Comparison of ENCODE assay signal across 8 mouse cellular contexts in the genomic region with DNA sequence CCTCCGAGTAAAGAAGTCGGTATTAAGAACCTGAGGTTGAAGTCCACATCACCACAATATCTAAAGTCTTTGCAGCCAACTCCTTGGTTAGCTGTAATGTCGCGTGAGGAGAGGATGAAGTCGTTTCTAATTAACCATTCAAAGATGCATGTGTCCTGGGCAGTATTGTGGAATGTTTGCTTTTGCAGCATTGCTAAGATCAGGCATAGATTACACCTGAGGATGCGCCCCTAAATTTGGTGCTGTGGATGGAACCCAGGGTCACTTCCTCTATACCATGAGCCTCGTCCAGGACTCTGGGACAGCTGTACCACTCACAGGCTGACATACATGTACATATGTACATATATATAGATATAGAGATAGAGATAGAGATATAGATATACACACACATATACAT. TPM values are rescaled to one million over a fixed set of nuclear protein-coding genes. Genes with fewer than 3 reads are reported as not detected.
DNase-seq lines count a peak whose midpoint lies in the region; ATAC-seq and TF ChIP-seq lines count a peak whose summit lies in the region.

No protein-coding gene starts in this region.

- in situ Hi-C loops in CH12.LX (cut with MboI; ENCODE audit: low pct_ligation_motif_present, low pct_unique_long_range_greater_than_20kb, low sequenced_read_pairs): no loop called here

- intact Hi-C loops in heart, adult 2 months (cut with DNase I): loop anchor here (10.0 kb wide), 1 partner anchor 342 kb away; a partner anchor contains a TSS
- intact Hi-C loops in heart, postnatal 10 days (cut with DNase I): loop anchor here (2.0 kb wide), 1 partner anchor 40 kb away; a partner anchor contains a TSS

- peaks cover 2% of the 10 kb centered on the region for H3K4me1 ChIP-seq in heart, adult 2 months (ENCODE audit: control insufficient read depth, insufficient read depth, low read length)
- peaks cover 0 to 17% of the 10 kb centered on the region in 2 experiments; a peak in 3 of 4 replicates for H3K4me1 ChIP-seq in CH12.LX (ENCODE audit: control insufficient read depth in 1 of 2, insufficient read depth in 2 of 2)
- H3K4me1 ChIP-seq in forebrain, embryonic 16.5 days (replicated peaks; ENCODE audit: control insufficient read depth, insufficient read depth, low read length): peaks cover 22% of the 10 kb centered on the region
- peaks cover 28% of the 10 kb centered on the region for H3K4me1 ChIP-seq in liver, embryonic 15.5 days (replicated peaks)

- H3K9ac ChIP-seq in heart, adult 2 months (ENCODE audit: low read depth, low read length): no peak overlapping the region
- peak overlapping the region; percentile 91 for H3K9ac ChIP-seq in CH12.LX (ENCODE audit: insufficient read depth, low read depth)
- H3K9ac ChIP-seq in forebrain, embryonic 16.5 days (replicated peaks; ENCODE audit: low read depth, low read length): peak overlapping the region; percentile 98
- peak overlapping the region; percentile 92 for H3K9ac ChIP-seq in liver, embryonic 15.5 days

- H3K79me2 ChIP-seq in heart, adult 2 months (replicated peaks; ENCODE audit: control insufficient read depth, insufficient read depth, low read length): peaks cover 3% of the 10 kb centered on the region
- peaks cover 20% of the 10 kb centered on the region for H3K79me2 ChIP-seq in CH12.LX (replicated peaks; ENCODE audit: control insufficient read depth, extremely low read depth, insufficient read depth, poor library complexity, severe bottlenecking)

- no peak for TF ChIP-seq POLR2A in heart, adult 2 months (IDR thresholded peaks at IDR 0.05; ENCODE audit: insufficient read depth, low read depth, low read length)
- no peak for TF ChIP-seq POLR2A in CH12.LX (IDR thresholded peaks at IDR 0.05; ENCODE audit: low read depth, low read length)

- TF ChIP-seq RAD21 in CH12.LX (IDR thresholded peaks at IDR 0.05; ENCODE audit: low read depth, low read length): no peak

- 27% methylated on average over 7 of the region's 7 CpGs for WGBS in heart, adult 2 months
- 29% methylated on average over 7 of the region's 7 CpGs for WGBS in forebrain, embryonic 16.5 days
- 30% methylated on average over 7 of the region's 7 CpGs for WGBS in liver, embryonic 15.5 days (ENCODE audit: insufficient replicate concordance)

- peaks cover 13% of the 10 kb centered on the region for H3K9me3 ChIP-seq in CH12.LX (replicated peaks; ENCODE audit: low read length)
- peaks cover 2% of the 10 kb centered on the region; the same call in 1 of the 2 replicates for H3K9me3 ChIP-seq in forebrain, embryonic 16.5 days (ENCODE audit: control insufficient read depth, low read length)
- no peaks in the 10 kb centered on the region for H3K9me3 ChIP-seq in liver, embryonic 15.5 days (replicated peaks)

- TF ChIP-seq CTCF in heart, adult 2 months (IDR thresholded peaks at IDR 0.05): no peak
- TF ChIP-seq CTCF in CH12.LX (conservative IDR thresholded peaks at IDR 0.05 in 1 of 2, IDR thresholded peaks at IDR 0.05 in 1 of 2; ENCODE audit: low read depth in 2 of 2, low read length in 2 of 2): no peak

- peak overlapping the region; percentile 52 for H3K4me2 ChIP-seq in CH12.LX (ENCODE audit: insufficient read depth, low read depth, poor library complexity, severe bottlenecking)
- peak overlapping the region; percentile 94 for H3K4me2 ChIP-seq in forebrain, embryonic 16.5 days (ENCODE audit: low read length)
- H3K4me2 ChIP-seq in liver, embryonic 15.5 days: peak overlapping the region; percentile 98

- dilution Hi-C loops in CH12.LX (cut with MboI; ENCODE audit: extremely low pct_ligation_motif_present, extremely low pct_unique_long_range_greater_than_20kb, low sequenced_read_pairs): no loop called here

- TF ChIP-seq EP300 in heart, adult 2 months (IDR thresholded peaks at IDR 0.05; ENCODE audit: insufficient read depth, low read depth, low read length): no peak
- TF ChIP-seq EP300 in CH12.LX (IDR thresholded peaks at IDR 0.05; ENCODE audit: low read length): no peak

- no peaks in the 10 kb centered on the region for H3K27me3 ChIP-seq in heart, adult 2 months (ENCODE audit: control insufficient read depth, insufficient read depth, low read length)
- peaks cover 8% of the 10 kb centered on the region for H3K27me3 ChIP-seq in CH12.LX (replicated peaks)
- H3K27me3 ChIP-seq in forebrain, embryonic 16.5 days (replicated peaks; ENCODE audit: control insufficient read depth, insufficient read depth, low read length): no peaks in the 10 kb centered on the region
- 0 out of 2 replicates have a peak, but pooled peaks cover 4% of the 10 kb centered on the region for H3K27me3 ChIP-seq in liver, embryonic 15.5 days

- H3K36me3 ChIP-seq in heart, adult 2 months (ENCODE audit: control insufficient read depth, insufficient read depth, low read length): peaks cover 2% of the 10 kb centered on the region; the same call in 1 of the 2 replicates
- H3K36me3 ChIP-seq in CH12.LX (replicated peaks in 1 of 2; ENCODE audit: control insufficient read depth in 1 of 2, insufficient read depth in 1 of 2, low read length in 1 of 2): peaks cover 28 to 42% of the 10 kb centered on the region in 2 experiments
- H3K36me3 ChIP-seq in forebrain, embryonic 16.5 days (ENCODE audit: control insufficient read depth, insufficient read depth): peaks cover 27% of the 10 kb centered on the region
- H3K36me3 ChIP-seq in liver, embryonic 15.5 days (replicated peaks): peaks cover 36% of the 10 kb centered on the region

- no peak for DNase-seq in heart, adult 2 months
- DNase-seq in heart, postnatal 10 days: no peak
- no peak for DNase-seq in CH12.LX (ENCODE audit: extremely low read depth)
- DNase-seq in left cerebral cortex, adult 8-10 months (ENCODE audit: low spot score in 2 of 2): no peak
- no peak for DNase-seq in frontal cortex, adult 2 months (ENCODE audit: extremely low spot score in 1 of 2, low spot score in 1 of 2)
- no peak for DNase-seq in cerebellum, postnatal 36 days

- peak overlapping the region; percentile 100 for H3K4me3 ChIP-seq in heart, adult 2 months
- peak overlapping the region; percentile 74 to 97 (median 89) for H3K4me3 ChIP-seq in CH12.LX (replicated peaks in 1 of 3; ENCODE audit: low read depth in 2 of 3, low read length in 2 of 3, poor library complexity in 1 of 3)
- peak overlapping the region; percentile 99 for H3K4me3 ChIP-seq in forebrain, embryonic 16.5 days (replicated peaks; ENCODE audit: low read length)
- peak overlapping the region; percentile 95 for H3K4me3 ChIP-seq in liver, embryonic 15.5 days (replicated peaks)

- H3K27ac ChIP-seq in heart, adult 2 months: no peak overlapping the region
- no peak overlapping the region for H3K27ac ChIP-seq in CH12.LX (ENCODE audit: insufficient read depth, low read depth)
- no peak overlapping the region for H3K27ac ChIP-seq in forebrain, embryonic 16.5 days (ENCODE audit: low read length)
- H3K27ac ChIP-seq in liver, embryonic 15.5 days (replicated peaks): peak overlapping the region; percentile 92; the same call in 1 of the 2 replicates

- ATAC-seq in forebrain, embryonic 16.5 days: no peak
- no peak for ATAC-seq in liver, embryonic 15.5 days (ENCODE audit: insufficient read depth)

TF ChIP-seq in CH12.LX, 34 proteins besides CTCF, POLR2A, EP300 and RAD21 (continues in another document):
- TF ChIP-seq JUND (conservative IDR thresholded peaks at IDR 0.05; ENCODE audit: low read depth, low read length): no peak
- no peak for TF ChIP-seq MAFK (IDR thresholded peaks at IDR 0.05; ENCODE audit: insufficient replicate concordance, low read length)
- TF ChIP-seq RCOR1 (conservative IDR thresholded peaks at IDR 0.05; ENCODE audit: low read depth, low read length): no peak
- TF ChIP-seq MYC (IDR thresholded peaks at IDR 0.05; ENCODE audit: low read depth, low read length): no peak
- TF ChIP-seq TCF12 (IDR thresholded peaks at IDR 0.05; ENCODE audit: low read depth, low read length): no peak
- TF ChIP-seq NELFE (IDR thresholded peaks at IDR 0.05; ENCODE audit: low read depth, low read length): no peak
- TF ChIP-seq MAZ (IDR thresholded peaks at IDR 0.05; ENCODE audit: low read depth, low read length): no peak
- TF ChIP-seq MAX (IDR thresholded peaks at IDR 0.05; ENCODE audit: low read length): no peak
- no peak for TF ChIP-seq SIN3A (IDR thresholded peaks at IDR 0.05; ENCODE audit: low read length)
- no peak for TF ChIP-seq MXI1 (IDR thresholded peaks at IDR 0.05; ENCODE audit: low read depth, low read length)

RNA-seq across cellular contexts. Expression of a gene that starts 1.9 kb away (rescaled TPM):
- total RNA-seq in heart, adult 2 months (2021): 10 to 100 TPM; 13.2 to 15.6 TPM
- 9.8 and 11.9 TPM in 2 replicates for polyA plus RNA-seq in heart, adult 2 months (2012; rRNA removed)
- 10 to 100 TPM; 17.7 to 18.3 TPM for total RNA-seq in heart, postnatal 10 days (2021)
- 15.3 and 17.8 TPM in 2 replicates for total RNA-seq in CH12.LX (2012; rRNA removed)
- 28.6 and 31.8 TPM in 2 replicates for total RNA-seq in CH12.LX (2014; rRNA removed)
- polyA plus RNA-seq in CH12.LX (2012; ENCODE audit: insufficient read length, low read depth): 29.9 and 34.9 TPM in 2 replicates
- 11.9 and 13.7 TPM in 2 replicates for polyA plus RNA-seq in forebrain, embryonic 16.5 days (2015; fragmentation: Nextera tagmentation; extraction: Ambion mirVana)
- 8.0 and 8.1 TPM in 2 replicates for polyA plus RNA-seq in liver, embryonic 15.5 days (2015; fragmentation: Nextera tagmentation; extraction: Ambion mirVana)
- total RNA-seq in left cerebral cortex, adult 8-10 months (2022): 10 to 100 TPM; 23.5 to 28.0 (median 25.1) TPM
- polyA plus RNA-seq in frontal cortex, adult 2 months (2012; rRNA removed): 19.4 and 19.9 TPM in 2 replicates

RNA-seq across cellular contexts. Expression of a gene that starts 40.5 kb away (rescaled TPM):
- total RNA-seq in heart, adult 2 months (2021): 1 to 10 TPM; 7.0 to 8.5 TPM
- 3.6 and 5.7 TPM in 2 replicates for polyA plus RNA-seq in heart, adult 2 months (2012; rRNA removed)
- total RNA-seq in heart, postnatal 10 days (2021): 10 to 100 TPM; 12.1 to 14.7 TPM
- total RNA-seq in CH12.LX (2012; rRNA removed): 12.6 and 16.6 TPM in 2 replicates
- 21.5 and 22.7 TPM in 2 replicates for total RNA-seq in CH12.LX (2014; rRNA removed)
- polyA plus RNA-seq in CH12.LX (2012; ENCODE audit: insufficient read length, low read depth): 31.3 and 32.3 TPM in 2 replicates
- 20.0 and 20.5 TPM in 2 replicates for polyA plus RNA-seq in forebrain, embryonic 16.5 days (2015; fragmentation: Nextera tagmentation; extraction: Ambion mirVana)
- 16.0 and 18.8 TPM in 2 replicates for polyA plus RNA-seq in liver, embryonic 15.5 days (2015; fragmentation: Nextera tagmentation; extraction: Ambion mirVana)
- total RNA-seq in left cerebral cortex, adult 8-10 months (2022): 10 to 100 TPM; 27.0 to 37.2 (median 30.8) TPM
- polyA plus RNA-seq in frontal cortex, adult 2 months (2012; rRNA removed): 25.7 and 29.3 TPM in 2 replicates

RNA-seq across cellular contexts. Expression of a gene that starts 58.1 kb away (rescaled TPM):
- total RNA-seq in heart, adult 2 months (2021): 1 to 10 TPM; 5.2 to 6.1 TPM
- polyA plus RNA-seq in heart, adult 2 months (2012; rRNA removed): 6.3 and 8.3 TPM in 2 replicates
- total RNA-seq in heart, postnatal 10 days (2021): 1 to 10 TPM; 6.6 to 7.4 TPM
- total RNA-seq in CH12.LX (2012; rRNA removed) (0.81 and 0.88 TPM in 2 replicates), CH12.LX (2014; rRNA removed) (0.16 and 0.30 TPM in 2 replicates)
- 1.4 and 1.8 TPM in 2 replicates for polyA plus RNA-seq in CH12.LX (2012; ENCODE audit: insufficient read length, low read depth)
- 10.6 and 13.0 TPM in 2 replicates for polyA plus RNA-seq in forebrain, embryonic 16.5 days (2015; fragmentation: Nextera tagmentation; extraction: Ambion mirVana)
- 5.0 and 6.3 TPM in 2 replicates for polyA plus RNA-seq in liver, embryonic 15.5 days (2015; fragmentation: Nextera tagmentation; extraction: Ambion mirVana)
- 10 to 100 TPM; 28.5 to 32.2 (median 29.6) TPM for total RNA-seq in left cerebral cortex, adult 8-10 months (2022)
- 20.7 and 20.9 TPM in 2 replicates for polyA plus RNA-seq in frontal cortex, adult 2 months (2012; rRNA removed)
